ENCODE assay signal across 12 mouse cellular contexts in the genomic region with DNA sequence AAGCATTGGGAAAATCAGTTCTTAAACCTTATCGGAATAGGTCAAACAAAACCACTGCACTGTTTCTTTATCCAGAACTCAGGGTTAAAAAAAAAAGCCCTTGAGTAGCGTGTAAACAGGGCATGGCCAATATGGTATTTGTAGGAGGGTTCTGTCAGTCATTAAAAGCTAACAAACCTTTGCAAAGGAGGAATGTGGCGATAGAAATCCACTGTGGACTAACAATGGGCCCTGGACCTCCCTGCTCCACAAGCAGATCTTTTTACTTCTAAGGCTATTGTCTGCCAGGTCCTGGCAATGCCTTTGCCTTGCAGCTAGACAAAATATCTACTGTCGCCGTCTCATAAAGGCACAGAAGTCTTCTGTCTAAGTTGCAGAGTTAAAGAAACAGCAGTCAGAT.
DNase-seq lines count a peak whose midpoint lies in the region; ATAC-seq lines count a peak whose summit lies in the region.
"Had no signal": no experiment of that assay in that cellular context is flagged by ENCODE, and none has a peak within 500 bp of the region (broad histone marks: within the 10 kb centered on the region; RNA-seq: fewer than 3 reads in every experiment).

No protein-coding gene starts in this region.

- H3K4me3 ChIP-seq in midbrain, embryonic 12.5 days = no peak overlapping the region
- H3K4me3 ChIP-seq in midbrain, embryonic 15.5 days = no peak overlapping the region
- H3K4me3 ChIP-seq in stomach, embryonic 16.5 days (replicated peaks; ENCODE audit: low read length) = no peak overlapping the region

- DNase-seq in heart, adult 11 months = peak; percentile 16
- no peak for DNase-seq in heart, adult 8-10 months (ENCODE audit: low spot score)
- DNase-seq in forelimb bud, embryonic 11.5 days (ENCODE audit: low read depth, low spot score) = peak; percentile 10
- DNase-seq in thymus, postnatal 10 days (ENCODE audit: low spot score in 2 of 2) = no peak
- DNase-seq in ovary, postnatal 10 days (ENCODE audit: low spot score) = no peak
- DNase-seq: adrenal gland, postnatal 10 days; cerebellum, adult 2 months; kidney, postnatal 36 days; thymus, postnatal 25 days had no signal

- H3K27ac ChIP-seq in midbrain, embryonic 12.5 days (replicated peaks) = no peak overlapping the region
- no peak overlapping the region for H3K27ac ChIP-seq in midbrain, embryonic 15.5 days
- peak overlapping the region; percentile 70 for H3K27ac ChIP-seq in stomach, embryonic 16.5 days (ENCODE audit: low read length)

- no peaks in the 10 kb centered on the region for H3K36me3 ChIP-seq in midbrain, embryonic 12.5 days
- no peaks in the 10 kb centered on the region for H3K36me3 ChIP-seq in midbrain, embryonic 15.5 days (replicated peaks)
- H3K36me3 ChIP-seq in stomach, embryonic 16.5 days (ENCODE audit: control insufficient read depth, insufficient read depth, low read length) = no peaks in the 10 kb centered on the region

- ATAC-seq in midbrain, embryonic 12.5 days (ENCODE audit: low FRiP score, low read depth) = 0 out of 2 replicates have a peak, but pooled peaks have one; percentile 16
- no peak for ATAC-seq in midbrain, embryonic 15.5 days (replicated peaks)
- ATAC-seq in stomach, embryonic 16.5 days (ENCODE audit: insufficient read depth, low FRiP score) = peak; percentile 36

- peaks cover 53% of the 10 kb centered on the region for H3K4me1 ChIP-seq in midbrain, embryonic 12.5 days
- H3K4me1 ChIP-seq in midbrain, embryonic 15.5 days = peaks cover 38% of the 10 kb centered on the region
- H3K4me1 ChIP-seq in stomach, embryonic 16.5 days (ENCODE audit: control insufficient read depth, insufficient read depth, low read length) = peaks cover 10% of the 10 kb centered on the region; the same call in 1 of the 2 replicates

- no peak overlapping the region for H3K4me2 ChIP-seq in midbrain, embryonic 12.5 days (replicated peaks)
- H3K4me2 ChIP-seq in midbrain, embryonic 15.5 days = no peak overlapping the region
- peak overlapping the region; percentile 15; the same call in 1 of the 2 replicates for H3K4me2 ChIP-seq in stomach, embryonic 16.5 days (ENCODE audit: low read depth, low read length)

- no peak overlapping the region for H3K9ac ChIP-seq in midbrain, embryonic 12.5 days (replicated peaks)
- no peak overlapping the region for H3K9ac ChIP-seq in midbrain, embryonic 15.5 days
- no peak overlapping the region for H3K9ac ChIP-seq in stomach, embryonic 16.5 days (ENCODE audit: low read length)

- 7% methylated on average over 5 of the region's 5 CpGs for WGBS in midbrain, embryonic 12.5 days
- WGBS in midbrain, embryonic 15.5 days = 16% methylated on average over 5 of the region's 5 CpGs
- WGBS in stomach, embryonic 16.5 days = 45% methylated on average over 5 of the region's 5 CpGs

- H3K27me3 ChIP-seq in midbrain, embryonic 12.5 days = no peaks in the 10 kb centered on the region
- H3K27me3 ChIP-seq in midbrain, embryonic 15.5 days (replicated peaks) = no peaks in the 10 kb centered on the region
- no peaks in the 10 kb centered on the region for H3K27me3 ChIP-seq in stomach, embryonic 16.5 days (ENCODE audit: control insufficient read depth, insufficient read depth, low read length)

- H3K9me3 ChIP-seq in midbrain, embryonic 12.5 days = no peaks in the 10 kb centered on the region
- H3K9me3 ChIP-seq in midbrain, embryonic 15.5 days = no peaks in the 10 kb centered on the region
- no peaks in the 10 kb centered on the region for H3K9me3 ChIP-seq in stomach, embryonic 16.5 days (replicated peaks; ENCODE audit: control insufficient read depth, low read length)

Comparison
In these comparisons a context has a peak if more than half of its experiments do, and no peak if none do; other contexts are left out.
1. DNase-seq: peak in heart, adult 11 months (single experiment) and forelimb bud, embryonic 11.5 days (single experiment); none in heart, adult 8-10 months (single experiment), thymus, postnatal 10 days (0 of 2) and ovary, postnatal 10 days (single experiment).